Mouse (Mus musculus): ENCODE data around the gene Nprl3. TPM values are rescaled to one million over a fixed set of nuclear protein-coding genes. Genes with fewer than 3 reads are reported as not detected.

The Nprl3 gene
- polyA plus RNA-seq, 1 experiment = 35.7 TPM

- Histone ChIP-seq H3K4me3 (ENCODE audit: low read depth, low read length) (peak overlapping the region; percentile 98), H3K27ac (ENCODE audit: insufficient read depth, low read depth, low read length) (no peak overlapping the region; the same call in 1 of the 2 replicates), H3K4me1 (ENCODE audit: control insufficient read depth, insufficient read depth, insufficient read length, low read length) (peaks cover 29% of the 10 kb centered on the region), H3K27me3 (ENCODE audit: control insufficient read depth, insufficient read depth, low read length) (no peaks in the 10 kb centered on the region), H3K36me3 (ENCODE audit: control insufficient read depth, insufficient read depth, low read length) (peaks cover 15% of the 10 kb centered on the region)
- WGBS = 24% methylated on average over 1 of the region's 1 CpGs
- TF ChIP-seq CTCF (IDR thresholded peaks at IDR 0.05; ENCODE audit: extremely low read depth, insufficient read length, insufficient replicate concordance, low read depth, low read length) (no peak), POLR2A (IDR thresholded peaks at IDR 0.05; ENCODE audit: low read depth, low read length) (no peak)
These were observed 40.5 kb downstream of the Nprl3 start for GRCm38 (mm10) chr11:32227041-32227440.

GRCm38 (mm10) chr11:32226124-32226871, 41.2 kb downstream of the Nprl3 start, which contains the start of gene Mpg:
TSS of gene Mpg (plus strand) at chr11:32226505.
- WGBS = 3% methylated on average over 47 of the region's 47 CpGs
- Histone ChIP-seq H3K27me3 (ENCODE audit: control insufficient read depth, insufficient read depth, low read length) (no peaks in the 10 kb centered on the region), H3K36me3 (ENCODE audit: control insufficient read depth, insufficient read depth, low read length) (peaks cover 7% of the 10 kb centered on the region; the same call in 1 of the 2 replicates), H3K27ac (ENCODE audit: insufficient read depth, low read depth, low read length) (peak within 1 kb of the TSS; percentile 71), H3K4me1 (ENCODE audit: control insufficient read depth, insufficient read depth, insufficient read length, low read length) (peaks cover 29% of the 10 kb centered on the region), H3K4me3 (ENCODE audit: low read depth, low read length) (peak within 1 kb of the TSS; percentile 98)
- TF ChIP-seq CTCF (IDR thresholded peaks at IDR 0.05; ENCODE audit: extremely low read depth, insufficient read length, insufficient replicate concordance, low read depth, low read length) = no peak
- peak; percentile 95 for TF ChIP-seq POLR2A (IDR thresholded peaks at IDR 0.05; ENCODE audit: low read depth, low read length)

GRCm38 (mm10) chr11:32225222-32226104, 42.0 kb downstream of the Nprl3 start:
- peak overlapping the region; percentile 71 for H3K27ac ChIP-seq (ENCODE audit: insufficient read depth, low read depth, low read length)
- H3K4me3 ChIP-seq (ENCODE audit: low read depth, low read length) = no peak overlapping the region
- H3K4me1 ChIP-seq (ENCODE audit: control insufficient read depth, insufficient read depth, insufficient read length, low read length) = peaks cover 31% of the 10 kb centered on the region
- TF ChIP-seq POLR2A (IDR thresholded peaks at IDR 0.05; ENCODE audit: low read depth, low read length) = no peak
- no peak for TF ChIP-seq CTCF (IDR thresholded peaks at IDR 0.05; ENCODE audit: extremely low read depth, insufficient read length, insufficient replicate concordance, low read depth, low read length)
- H3K27me3 ChIP-seq (ENCODE audit: control insufficient read depth, insufficient read depth, low read length) = no peaks in the 10 kb centered on the region
- peaks cover 3% of the 10 kb centered on the region; the same call in 1 of the 2 replicates for H3K36me3 ChIP-seq (ENCODE audit: control insufficient read depth, insufficient read depth, low read length)
- 38% methylated on average over 7 of the region's 7 CpGs for WGBS

- H3K27me3 ChIP-seq (ENCODE audit: control insufficient read depth, insufficient read depth, low read length) = no peaks in the 10 kb centered on the region
- TF ChIP-seq POLR2A (IDR thresholded peaks at IDR 0.05; ENCODE audit: low read depth, low read length) (no peak), CTCF (IDR thresholded peaks at IDR 0.05; ENCODE audit: extremely low read depth, insufficient read length, insufficient replicate concordance, low read depth, low read length) (no peak)
- H3K27ac ChIP-seq (ENCODE audit: insufficient read depth, low read depth, low read length) = peak overlapping the region; percentile 71
- peaks cover 31% of the 10 kb centered on the region for H3K4me1 ChIP-seq (ENCODE audit: control insufficient read depth, insufficient read depth, insufficient read length, low read length)
- H3K4me3 ChIP-seq (ENCODE audit: low read depth, low read length) = no peak overlapping the region
- no peaks in the 10 kb centered on the region for H3K36me3 ChIP-seq (ENCODE audit: control insufficient read depth, insufficient read depth, low read length)
- 2% methylated on average over 4 of the region's 4 CpGs for WGBS
These were observed 42.9 kb downstream of the Nprl3 start for GRCm38 (mm10) chr11:32224468-32225139.

GRCm38 (mm10) chr11:32223297-32223967, 44.1 kb downstream of the Nprl3 start:
- Histone ChIP-seq H3K4me3 (ENCODE audit: low read depth, low read length) (no peak overlapping the region), H3K27ac (ENCODE audit: insufficient read depth, low read depth, low read length) (no peak overlapping the region), H3K27me3 (ENCODE audit: control insufficient read depth, insufficient read depth, low read length) (no peaks in the 10 kb centered on the region), H3K4me1 (ENCODE audit: control insufficient read depth, insufficient read depth, insufficient read length, low read length) (peaks cover 31% of the 10 kb centered on the region), H3K36me3 (ENCODE audit: control insufficient read depth, insufficient read depth, low read length) (no peaks in the 10 kb centered on the region)
- TF ChIP-seq CTCF (IDR thresholded peaks at IDR 0.05; ENCODE audit: extremely low read depth, insufficient read length, insufficient replicate concordance, low read depth, low read length) = 0 out of 2 replicates have a peak, but pooled peaks have one; percentile 6
- TF ChIP-seq POLR2A (IDR thresholded peaks at IDR 0.05; ENCODE audit: low read depth, low read length) = no peak
- whole genome bisulfite sequencing = 70% methylated on average over 4 of the region's 4 CpGs

- Histone ChIP-seq H3K27ac (ENCODE audit: insufficient read depth, low read depth, low read length) (peak overlapping the region; percentile 33), H3K4me3 (ENCODE audit: low read depth, low read length) (peak overlapping the region; percentile 74), H3K27me3 (ENCODE audit: control insufficient read depth, insufficient read depth, low read length) (no peaks in the 10 kb centered on the region), H3K36me3 (ENCODE audit: control insufficient read depth, insufficient read depth, low read length) (no peaks in the 10 kb centered on the region), H3K4me1 (ENCODE audit: control insufficient read depth, insufficient read depth, insufficient read length, low read length) (peaks cover 31% of the 10 kb centered on the region)
- TF ChIP-seq POLR2A (IDR thresholded peaks at IDR 0.05; ENCODE audit: low read depth, low read length) (no peak), CTCF (IDR thresholded peaks at IDR 0.05; ENCODE audit: extremely low read depth, insufficient read length, insufficient replicate concordance, low read depth, low read length) (no peak)
- WGBS = 5% methylated on average over 21 of the region's 21 CpGs
These were observed 44.8 kb downstream of the Nprl3 start for GRCm38 (mm10) chr11:32222570-32223194.

Data from small intestine, adult 2 months (tissue).